Mouse (Mus musculus): ENCODE measurements around the gene Sycp2.

Gene Sycp2

GRCm38 (mm10) chr2:178407053-178407815 is at the start of gene Sycp2:
Gene Sycp2, minus strand, starts transcription at chr2:178407685.
- DNase-seq (ENCODE audit: low read depth, low spot score): no peak

DNA sequence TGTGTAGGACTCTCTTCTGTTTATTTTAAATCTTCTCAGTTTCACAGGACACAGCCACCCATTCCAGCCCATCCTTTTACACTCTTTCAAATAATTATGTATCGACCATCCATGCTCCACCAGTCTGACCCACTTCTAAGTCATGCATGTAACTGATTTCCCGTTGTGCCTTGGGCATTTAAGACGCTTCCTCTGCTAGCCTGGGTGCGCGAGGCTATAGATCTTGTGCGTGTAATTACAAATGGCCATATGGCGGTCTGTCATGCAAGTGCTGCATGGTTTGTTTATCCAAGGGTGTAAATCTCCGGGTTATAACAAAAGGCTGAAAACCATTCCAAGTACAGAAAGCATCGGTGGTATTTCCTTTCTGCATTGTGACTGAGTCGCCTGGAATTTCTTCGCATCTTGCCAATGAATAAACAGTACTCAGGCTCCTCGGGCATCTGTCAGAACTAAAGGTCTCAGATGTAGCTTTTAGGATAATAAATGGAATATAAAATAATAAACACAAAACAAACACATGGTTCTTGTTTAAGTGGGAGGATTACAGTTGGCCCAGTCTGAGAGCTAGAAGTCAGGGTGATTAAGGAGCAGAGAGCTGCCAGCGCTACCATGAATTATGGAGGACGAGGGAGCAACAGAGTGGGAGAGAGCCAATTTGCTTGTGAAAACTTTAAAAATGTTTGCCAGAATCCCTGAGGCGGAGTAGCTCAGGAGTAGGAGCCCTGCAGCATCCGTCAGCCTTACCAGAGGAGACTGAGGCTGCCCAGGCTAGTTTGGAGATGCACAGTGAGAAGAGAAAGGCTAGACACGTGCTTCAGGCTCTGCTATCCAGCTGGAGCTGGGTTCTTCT is 47.4 kb upstream of the Sycp2 start:
- peak; percentile 49 for DNase-seq (ENCODE audit: low read depth, low spot score)

DNA sequence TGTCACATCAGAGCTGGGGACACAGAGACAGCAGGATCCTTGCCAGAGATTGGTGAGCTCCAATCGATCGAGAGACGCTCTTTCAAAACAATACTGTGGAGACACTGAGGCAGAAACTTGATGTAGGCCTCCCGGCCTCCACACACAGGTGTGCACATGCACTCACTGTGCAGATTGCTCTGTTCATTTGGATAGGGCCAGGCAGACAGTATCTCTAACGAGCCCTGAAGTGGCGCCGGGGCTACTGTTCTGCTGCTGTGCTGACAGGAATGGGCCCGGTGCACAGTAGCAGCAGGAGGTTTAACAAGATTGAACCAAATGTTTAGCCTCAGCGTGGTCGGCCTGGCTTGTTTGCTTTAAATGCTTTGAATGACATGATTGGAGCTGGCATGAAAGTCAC is 43.5 kb upstream of the Sycp2 start:
- no peak for DNase-seq (ENCODE audit: low read depth, low spot score)

- no peak for DNase-seq (ENCODE audit: low read depth, low spot score)
These were observed 42.8 kb upstream of the Sycp2 start for GRCm38 (mm10) chr2:178450236-178450635.

GRCm38 (mm10) chr2:178449386-178449785 is 41.9 kb upstream of the Sycp2 start:
- no peak for DNase-seq (ENCODE audit: low read depth, low spot score)

DNA sequence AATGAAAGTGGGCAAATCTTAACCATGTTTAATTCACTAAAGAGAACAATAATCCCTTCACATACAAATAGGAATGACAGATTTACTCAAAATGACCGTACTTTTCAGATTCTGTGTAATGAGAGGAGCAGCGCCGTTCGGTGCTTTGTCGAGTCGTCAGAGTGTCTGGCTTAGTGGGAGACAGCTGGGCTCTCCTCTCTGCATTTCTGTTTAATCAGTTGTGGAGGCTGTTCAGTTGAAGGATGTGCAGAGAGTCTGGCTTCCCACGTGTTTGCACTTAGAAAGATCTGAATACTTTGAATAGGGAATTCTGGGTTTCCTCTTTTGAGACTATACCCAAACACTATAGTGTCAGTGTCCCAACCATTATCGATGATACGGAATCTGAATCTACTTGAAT is 29.8 kb upstream of the Sycp2 start:
- no peak for DNase-seq (ENCODE audit: low read depth, low spot score)

GRCm38 (mm10) chr2:178433903-178434302 is 26.4 kb upstream of the Sycp2 start:
- DNase-seq (ENCODE audit: low read depth, low spot score): no peak

GRCm38 (mm10) chr2:178433495-178433894 is 26.0 kb upstream of the Sycp2 start:
- no peak for DNase-seq (ENCODE audit: low read depth, low spot score)

DNA sequence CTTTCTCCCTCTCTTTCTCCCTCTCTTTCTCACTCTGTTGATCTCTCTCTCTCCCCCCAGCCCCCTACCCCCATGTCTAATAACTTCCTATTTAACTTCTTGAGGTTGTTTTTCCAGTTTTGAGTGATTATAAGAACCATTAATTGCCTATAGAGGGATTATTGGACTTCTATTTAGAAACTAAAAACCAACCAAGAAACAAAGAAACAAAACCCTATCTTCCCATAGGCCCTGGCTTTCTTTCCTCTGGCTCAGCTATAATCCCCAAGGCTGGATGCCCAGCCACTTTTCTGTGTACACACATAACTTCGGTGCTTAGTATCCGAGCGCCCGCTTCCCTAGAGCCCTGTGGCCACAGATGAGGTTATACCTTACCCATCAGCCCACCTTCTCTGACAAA is 22.7 kb upstream of the Sycp2 start, which contains the start of gene Cdh26:
Cdh26 (plus strand) TSS at position 301 of the 400 bp plus-strand sequence.
- no peak for DNase-seq (ENCODE audit: low read depth, low spot score)

GRCm38 (mm10) chr2:178429426-178429825 is 21.9 kb upstream of the Sycp2 start:
- DNase-seq (ENCODE audit: low read depth, low spot score): no peak

- DNase-seq (ENCODE audit: low read depth, low spot score): no peak
These were observed 21.2 kb upstream of the Sycp2 start for GRCm38 (mm10) chr2:178428676-178429075.

GRCm38 (mm10) chr2:178428183-178428582 is 20.7 kb upstream of the Sycp2 start:
- no peak for DNase-seq (ENCODE audit: low read depth, low spot score)

DNA sequence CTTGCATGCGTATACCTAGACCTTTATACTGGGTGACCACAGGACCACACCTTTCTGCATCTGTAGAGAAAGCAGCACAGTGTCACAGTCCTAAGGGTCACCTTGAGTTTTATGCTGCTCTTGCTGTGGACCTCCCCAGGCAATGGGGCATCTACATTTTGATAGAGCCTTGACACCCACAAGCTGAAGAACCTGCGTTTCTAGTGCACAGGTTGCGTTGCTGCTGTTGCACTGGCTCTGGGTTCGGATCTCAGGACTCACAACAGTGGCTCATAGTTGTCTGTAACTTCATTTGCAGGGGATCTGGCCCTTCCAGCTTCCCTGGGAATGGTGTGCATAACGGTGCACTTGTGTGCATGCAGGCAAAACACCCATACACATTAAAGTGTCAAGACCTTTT is 19.7 kb upstream of the Sycp2 start:
- DNase-seq (ENCODE audit: low read depth, low spot score): no peak

DNA sequence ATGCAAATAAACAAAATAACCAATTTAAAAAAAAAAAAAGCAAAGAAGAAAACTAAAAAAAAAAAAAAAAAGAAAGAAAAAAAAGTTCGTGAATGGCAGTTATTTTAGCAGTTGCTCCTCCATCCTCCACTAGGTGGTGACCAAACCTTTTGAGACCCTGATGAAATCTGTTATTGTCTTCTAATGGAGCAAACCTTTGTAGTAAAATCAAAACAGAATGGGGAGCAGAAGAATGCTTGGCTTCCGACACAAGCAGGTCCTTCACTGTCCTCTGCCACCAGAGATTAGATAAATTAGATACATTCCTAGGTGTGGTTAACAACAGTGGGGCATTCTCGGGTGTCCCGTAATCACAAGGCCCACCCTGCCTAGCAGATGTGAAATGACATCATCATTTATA is 18.7 kb upstream of the Sycp2 start:
- DNase-seq (ENCODE audit: low read depth, low spot score): peak; percentile 38

- DNase-seq (ENCODE audit: low read depth, low spot score): no peak
These were observed 15.7 kb upstream of the Sycp2 start for GRCm38 (mm10) chr2:178423223-178423622.

DNA sequence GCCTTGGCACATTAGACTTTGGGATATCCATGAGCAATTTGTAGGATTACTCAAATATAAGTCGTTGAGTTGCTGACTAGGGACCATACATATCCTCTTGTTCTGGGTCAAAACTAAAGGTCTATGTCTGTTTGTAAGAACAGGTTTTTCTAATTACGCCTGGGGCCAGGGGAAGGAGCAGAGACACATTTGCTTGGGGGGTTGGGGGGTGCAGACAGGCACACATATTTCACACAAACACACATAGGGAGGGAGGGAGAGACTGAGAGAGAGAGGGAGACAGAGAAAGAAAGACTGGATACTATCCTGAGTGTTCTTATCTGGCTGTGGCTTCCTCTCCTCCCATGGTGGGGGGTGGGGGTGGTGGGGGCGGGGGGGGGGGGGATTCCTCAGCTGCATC is 14.7 kb upstream of the Sycp2 start:
- DNase-seq (ENCODE audit: low read depth, low spot score): peak; percentile 35

DNA sequence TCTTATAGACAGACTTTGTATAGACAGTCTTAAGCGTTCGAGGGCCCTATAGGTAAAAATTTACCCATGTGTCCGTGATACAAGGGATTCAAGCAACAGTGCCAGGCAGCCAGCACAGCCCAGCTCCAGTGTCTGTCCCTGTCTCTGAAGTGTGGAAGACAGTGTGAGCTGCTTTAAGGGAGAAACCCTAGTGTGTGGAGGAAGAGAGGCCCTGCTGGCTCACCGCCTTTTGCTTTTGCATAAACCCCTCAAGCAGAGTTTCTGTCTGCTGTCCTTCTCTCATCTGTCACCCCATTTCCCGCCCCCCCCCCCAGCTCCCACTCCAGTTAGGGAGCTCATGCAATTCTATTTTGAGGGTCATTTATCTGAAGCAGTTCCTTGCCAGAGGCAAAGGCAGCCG is 14.1 kb upstream of the Sycp2 start:
- DNase-seq (ENCODE audit: low read depth, low spot score): no peak

DNA sequence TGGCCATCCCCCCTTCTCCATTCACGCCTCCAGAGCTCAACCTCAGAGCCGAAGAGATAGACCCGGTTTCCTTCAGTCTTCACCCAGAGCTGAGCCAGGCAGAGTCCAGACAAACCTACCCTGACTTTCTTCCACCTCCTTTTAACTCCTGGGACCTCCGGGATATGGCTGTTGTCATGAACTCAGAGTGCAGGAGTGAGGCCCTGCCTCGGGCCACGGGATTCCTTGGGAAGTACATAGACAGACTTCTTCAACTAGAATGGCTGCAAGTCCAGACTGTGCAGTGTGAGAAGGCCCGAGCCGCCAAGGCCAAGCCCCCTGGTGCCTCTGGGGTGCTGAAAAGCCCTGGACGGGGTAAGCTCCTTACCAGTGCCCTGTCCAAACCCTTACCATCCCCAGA is 13.1 kb upstream of the Sycp2 start:
- no peak for DNase-seq (ENCODE audit: low read depth, low spot score)

DNA sequence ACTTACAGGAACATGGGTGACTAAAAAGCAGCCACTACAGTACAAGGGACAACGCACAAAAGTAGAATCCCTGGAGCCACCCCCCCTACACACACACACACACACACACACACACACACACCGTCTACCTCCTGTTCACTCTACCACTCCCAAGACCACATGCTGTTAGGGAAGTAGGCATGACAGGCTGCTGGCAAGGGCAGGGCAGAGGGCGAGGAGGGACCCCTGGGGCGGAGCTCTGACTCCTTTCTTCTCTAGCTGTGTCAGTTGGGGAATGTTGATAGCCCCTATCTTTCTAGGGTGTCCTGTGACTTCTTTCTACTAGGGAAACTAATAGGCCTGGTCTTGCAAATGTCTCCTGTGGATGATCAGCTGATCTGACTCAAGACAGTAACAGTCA is 9.5 kb upstream of the Sycp2 start:
- no peak for DNase-seq (ENCODE audit: low read depth, low spot score)

GRCm38 (mm10) chr2:178416427-178416826 is 8.9 kb upstream of the Sycp2 start:
- DNase-seq (ENCODE audit: low read depth, low spot score): no peak

GRCm38 (mm10) chr2:178415150-178415448 is 7.6 kb upstream of the Sycp2 start:
- no peak for DNase-seq (ENCODE audit: low read depth, low spot score)

DNA sequence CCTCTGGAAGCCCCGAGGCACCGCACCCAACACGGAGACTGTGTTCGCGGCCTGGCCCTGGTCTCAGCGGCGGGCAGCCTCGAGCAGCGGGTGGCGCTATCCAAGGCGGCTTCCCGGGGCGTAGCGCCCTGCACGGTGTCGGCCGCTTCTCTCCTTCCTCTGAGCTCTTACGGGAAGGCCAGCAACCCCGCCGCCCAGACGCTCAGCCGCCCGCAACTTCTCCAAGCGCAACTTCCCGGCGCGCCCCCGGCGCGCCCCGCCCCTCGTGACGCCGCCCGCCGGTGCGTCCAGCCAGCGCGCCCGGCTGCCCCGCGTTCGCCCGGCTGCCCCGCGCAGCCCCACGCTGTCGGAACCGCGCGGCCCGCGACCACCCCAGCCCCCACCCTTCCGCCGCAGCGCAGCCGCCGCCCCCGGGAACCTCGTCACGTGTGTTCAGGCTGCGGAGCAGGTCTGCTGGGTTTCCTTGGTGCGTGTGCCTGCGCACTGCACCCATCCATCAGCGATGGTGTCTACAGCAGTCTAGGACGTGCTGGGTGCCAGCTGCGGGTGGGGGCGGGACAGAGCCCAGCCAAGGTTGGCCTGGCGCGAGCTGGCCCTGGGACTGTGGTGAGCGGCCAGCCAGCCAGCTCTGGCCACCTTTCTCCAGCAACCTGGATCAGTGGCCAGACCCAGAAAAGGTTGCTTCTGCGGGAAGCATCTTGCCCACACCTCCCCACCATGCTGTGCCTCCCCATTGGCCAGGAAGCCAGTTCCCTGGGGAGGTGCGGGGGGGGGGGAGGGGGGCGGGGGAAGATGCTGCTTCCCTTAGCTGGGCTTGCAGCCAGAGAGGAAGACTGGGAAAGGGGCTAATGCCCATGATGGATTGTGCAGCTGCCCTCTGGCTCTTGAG is 7.0 kb upstream of the Sycp2 start, which contains the start of the genes Ppp1r3d and Fam217b:
Ppp1r3d (minus strand) TSS at position 212 of the 889 bp plus-strand sequence.
Fam217b (plus strand) TSS at position 264 of the 889 bp plus-strand sequence.
- DNase-seq (ENCODE audit: low read depth, low spot score): peak; percentile 38
